Mouse (Mus musculus): ENCODE measurements around the gene Rassf10. TPM values are rescaled to one million over a fixed set of nuclear protein-coding genes. Genes with fewer than 3 reads are reported as not detected.
"Not testable (repeated sequence)": the region's sequence is repeated elsewhere in the genome, so short reads cannot be mapped to it uniquely, and the experiment has no call there.

Gene Rassf10
- total RNA-seq (2022), result 10 to 100 TPM in 1 of 4 experiments, 1 to 10 TPM in 3; 1.8 to 14.3 (median 4.2) TPM

DNA sequence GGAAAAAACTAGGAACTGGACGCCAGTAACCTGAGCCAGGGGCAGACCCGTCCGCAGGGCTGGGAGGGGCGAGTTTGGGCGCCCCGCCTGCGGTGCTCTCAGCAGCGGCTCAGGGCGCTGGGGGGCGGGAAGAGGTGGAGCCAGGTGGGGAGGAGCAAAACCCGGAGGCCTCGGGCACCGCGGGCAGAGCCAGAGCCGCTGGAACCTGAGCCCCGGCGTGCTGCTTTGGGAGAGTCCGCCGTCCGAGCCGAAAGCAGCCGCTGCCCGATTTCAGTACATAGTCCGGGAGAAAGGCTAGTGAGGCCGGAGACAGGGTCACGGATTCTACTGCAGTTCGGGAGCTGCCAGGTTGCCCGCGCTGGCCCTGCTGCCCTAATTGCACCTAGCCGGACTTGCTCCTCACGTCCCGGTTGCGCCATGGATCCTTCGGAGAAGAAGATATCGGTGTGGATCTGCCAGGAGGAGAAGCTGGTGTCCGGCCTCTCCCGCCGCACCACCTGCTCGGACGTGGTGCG is at the start of gene Rassf10:
Rassf10 (plus strand) TSS at position 186 of the 515 bp plus-strand sequence.
- DNase-seq, result peak; percentile 91

DNA sequence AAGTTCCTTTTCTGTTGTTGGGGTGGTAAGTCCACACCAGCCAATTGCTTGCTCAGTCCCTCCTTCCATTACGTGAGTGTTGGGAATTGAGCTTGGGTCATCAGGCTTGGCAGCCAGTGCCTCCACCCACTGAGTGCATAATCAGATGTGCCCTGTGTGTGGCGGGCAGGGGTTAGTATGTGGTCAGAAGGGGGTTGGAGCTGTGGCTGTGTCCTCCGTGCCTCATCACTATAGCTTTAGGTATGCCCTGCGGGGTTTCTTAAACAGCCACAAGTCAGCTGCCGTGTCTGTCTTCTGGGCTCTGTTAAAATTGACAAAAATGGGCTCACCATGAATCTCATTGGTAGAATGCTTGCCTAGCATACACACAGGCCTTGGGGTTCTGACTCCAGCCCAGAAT is 46.9 kb upstream of the Rassf10 start:
- DNase-seq, result no peak

DNA sequence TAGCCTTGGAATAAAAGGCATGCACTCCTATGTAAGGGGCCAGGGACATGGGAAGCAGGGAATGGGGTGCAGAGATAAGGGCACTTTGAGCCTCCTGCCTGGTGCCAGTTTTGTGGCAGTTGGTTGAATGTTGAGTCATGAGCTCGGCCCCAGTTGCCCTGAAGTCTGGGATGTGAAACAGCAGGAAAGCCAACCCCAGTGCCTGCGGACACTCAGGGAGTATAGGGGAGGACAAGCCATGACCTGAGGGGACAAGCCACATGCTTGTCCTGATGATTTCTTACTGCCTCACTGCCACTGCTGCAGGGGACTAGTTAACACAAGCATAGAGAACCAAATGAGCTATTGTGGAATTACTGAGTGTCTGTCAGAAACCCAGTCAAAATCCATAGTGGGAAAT is 46.3 kb upstream of the Rassf10 start:
- DNase-seq, result no peak

GRCm38 (mm10) chr7:112909164-112909563 is 44.6 kb upstream of the Rassf10 start:
- no peak for DNase-seq

GRCm38 (mm10) chr7:112912969-112913368 is 40.8 kb upstream of the Rassf10 start:
- DNase-seq, result no peak

DNA sequence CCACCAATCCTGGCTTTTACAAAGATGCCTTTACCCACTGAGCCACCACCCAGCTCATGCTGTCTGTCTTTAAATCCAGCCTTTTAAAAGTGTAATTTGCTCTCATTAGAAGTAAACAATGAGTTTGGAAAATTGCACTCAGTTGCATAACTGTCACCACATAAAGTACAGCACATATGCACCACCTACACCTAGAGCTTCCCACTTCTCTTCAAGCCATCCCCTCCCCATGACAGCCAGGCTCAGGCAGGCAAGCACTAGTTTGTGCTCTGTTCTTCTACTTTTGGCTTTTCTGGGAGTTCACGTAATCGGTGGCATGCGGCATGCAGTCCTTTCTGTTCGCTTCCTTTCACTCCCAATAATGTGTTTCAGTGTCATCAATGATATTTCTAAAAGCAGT is 38.2 kb upstream of the Rassf10 start:
- DNase-seq, result no peak

GRCm38 (mm10) chr7:112917613-112918278 is 36.0 kb upstream of the Rassf10 start:
- DNase-seq, result no peak

- DNase-seq, result peak; percentile 41
Observed at GRCm38 (mm10) chr7:112918279-112918991, 35.3 kb upstream of the Rassf10 start.

GRCm38 (mm10) chr7:112919845-112920244 is 33.9 kb upstream of the Rassf10 start:
- peak; percentile 33 for DNase-seq

GRCm38 (mm10) chr7:112922801-112923200 is 31.0 kb upstream of the Rassf10 start:
- DNase-seq, result no peak

DNA sequence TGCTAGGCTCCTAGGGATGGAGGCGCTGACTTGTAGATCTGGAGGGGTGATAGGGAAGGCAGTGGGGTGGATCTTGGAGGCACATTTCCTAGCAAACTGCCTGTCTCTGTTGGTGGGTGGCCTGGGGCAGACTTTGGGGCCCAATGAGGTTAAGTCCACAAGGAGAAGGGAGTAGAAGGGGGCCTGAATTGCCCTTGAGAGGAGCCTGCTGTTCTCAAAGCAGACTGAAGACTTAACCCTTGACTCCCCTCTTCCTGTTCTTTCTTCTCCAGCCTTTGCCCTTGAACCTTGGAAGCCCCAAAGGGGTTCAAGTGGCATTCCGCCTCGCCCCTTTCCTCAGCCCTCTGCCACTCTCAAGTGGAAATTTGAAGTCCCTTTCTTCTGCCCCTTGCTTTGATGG is 30.1 kb upstream of the Rassf10 start:
- DNase-seq, result no peak

DNA sequence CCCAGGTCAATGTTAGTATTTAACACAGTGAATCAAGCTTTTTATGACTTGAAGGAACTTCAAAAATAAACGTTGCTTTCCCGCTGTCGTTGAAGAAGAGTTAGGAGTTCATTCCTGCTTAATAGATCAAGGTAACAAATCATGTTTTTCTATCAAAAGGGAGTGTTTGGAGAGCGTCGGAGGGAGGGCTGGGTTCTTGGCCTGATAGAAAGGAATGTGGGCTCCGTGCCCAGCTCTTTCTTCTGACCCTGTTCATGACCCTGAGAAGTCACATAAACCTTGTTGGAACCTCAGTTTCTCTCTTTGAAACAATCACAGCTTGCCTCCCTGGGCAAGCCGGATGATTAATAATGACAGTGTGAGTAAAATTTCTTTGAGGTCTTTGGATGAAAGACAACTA is 23.1 kb upstream of the Rassf10 start:
- DNase-seq, result peak; percentile 68

GRCm38 (mm10) chr7:112935876-112936275 is 17.9 kb upstream of the Rassf10 start:
- DNase-seq, result not testable (repeated sequence)

DNA sequence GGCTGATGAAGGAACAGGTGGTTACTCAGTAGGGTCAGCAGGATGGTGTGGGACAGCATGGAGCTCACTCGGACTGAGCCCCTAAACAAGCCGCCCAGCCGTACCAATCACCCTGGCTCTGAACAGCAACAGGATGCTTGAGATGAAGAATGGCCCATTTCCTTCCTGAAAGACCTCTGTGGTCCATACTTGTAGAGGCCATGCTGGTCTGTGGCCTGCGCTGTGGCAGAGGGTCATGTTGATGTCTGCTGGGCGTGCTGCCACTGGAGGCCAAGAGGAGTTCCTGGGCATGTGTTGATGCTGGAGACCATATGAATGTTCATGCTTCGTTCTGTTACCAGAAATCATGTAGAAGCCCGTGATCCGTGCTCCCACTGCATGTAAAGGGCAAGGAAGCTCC is 16.7 kb upstream of the Rassf10 start:
- DNase-seq, result no peak

GRCm38 (mm10) chr7:112938959-112939358 is 14.8 kb upstream of the Rassf10 start:
- DNase-seq, result no peak

DNA sequence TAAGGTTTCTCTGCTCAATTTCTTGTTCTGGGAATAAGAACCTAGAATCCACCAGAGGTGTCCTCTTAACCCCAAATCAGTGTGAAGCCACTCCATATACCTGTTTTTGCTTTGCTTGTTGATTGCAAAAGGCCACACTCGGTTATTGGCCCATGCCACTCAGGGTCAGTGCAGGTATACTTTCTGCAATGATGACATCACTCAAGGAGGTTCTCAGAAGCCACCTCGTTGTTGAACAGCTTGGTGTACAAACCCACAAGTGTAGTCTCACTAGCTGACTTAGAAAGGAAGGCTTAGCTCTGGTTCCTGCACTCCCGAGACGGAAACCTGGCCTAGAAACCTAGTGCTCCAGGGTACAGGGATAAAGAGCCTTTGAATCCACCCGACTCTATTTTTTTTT is 11.2 kb upstream of the Rassf10 start:
- DNase-seq, result no peak

GRCm38 (mm10) chr7:112943056-112943455 is 10.7 kb upstream of the Rassf10 start:
- DNase-seq, result no peak

GRCm38 (mm10) chr7:112946706-112947105 is 7.1 kb upstream of the Rassf10 start:
- DNase-seq, result no peak

DNA sequence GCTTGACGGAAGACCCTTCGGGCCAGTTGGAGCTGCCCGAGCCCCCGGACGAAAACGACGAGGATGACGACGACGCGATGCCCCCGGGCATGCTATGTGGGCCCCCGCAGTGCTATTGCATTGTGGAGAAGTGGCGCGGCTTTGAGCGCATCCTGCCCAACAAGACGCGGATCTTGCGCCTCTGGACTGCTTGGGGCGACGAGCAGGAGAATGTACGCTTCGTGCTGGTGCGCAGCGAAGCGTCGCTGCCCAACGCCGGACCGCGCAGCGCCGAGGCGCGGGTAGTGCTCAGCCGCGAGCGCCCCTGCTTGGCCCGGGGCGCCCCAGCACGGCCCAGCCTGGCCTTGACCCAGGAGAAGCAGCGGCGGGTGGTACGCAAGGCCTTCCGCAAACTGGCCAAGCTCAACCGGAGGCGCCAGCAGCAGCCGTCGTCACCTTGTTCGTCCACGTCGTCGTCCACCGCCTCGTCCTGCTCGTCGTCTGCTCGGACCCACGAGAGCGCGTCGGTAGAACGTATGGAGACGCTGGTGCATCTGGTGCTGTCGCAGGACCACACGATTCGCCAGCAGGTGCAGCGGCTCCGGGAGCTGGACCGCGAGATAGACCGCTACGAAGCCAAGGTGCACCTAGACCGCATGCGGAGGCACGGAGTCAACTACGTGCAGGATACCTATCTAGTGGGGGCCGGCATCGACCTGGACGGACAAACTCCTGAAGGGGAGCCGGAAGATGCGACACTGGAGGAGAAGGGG is 765 bp downstream of the Rassf10 start:
- peak; percentile 17 for DNase-seq

DNA sequence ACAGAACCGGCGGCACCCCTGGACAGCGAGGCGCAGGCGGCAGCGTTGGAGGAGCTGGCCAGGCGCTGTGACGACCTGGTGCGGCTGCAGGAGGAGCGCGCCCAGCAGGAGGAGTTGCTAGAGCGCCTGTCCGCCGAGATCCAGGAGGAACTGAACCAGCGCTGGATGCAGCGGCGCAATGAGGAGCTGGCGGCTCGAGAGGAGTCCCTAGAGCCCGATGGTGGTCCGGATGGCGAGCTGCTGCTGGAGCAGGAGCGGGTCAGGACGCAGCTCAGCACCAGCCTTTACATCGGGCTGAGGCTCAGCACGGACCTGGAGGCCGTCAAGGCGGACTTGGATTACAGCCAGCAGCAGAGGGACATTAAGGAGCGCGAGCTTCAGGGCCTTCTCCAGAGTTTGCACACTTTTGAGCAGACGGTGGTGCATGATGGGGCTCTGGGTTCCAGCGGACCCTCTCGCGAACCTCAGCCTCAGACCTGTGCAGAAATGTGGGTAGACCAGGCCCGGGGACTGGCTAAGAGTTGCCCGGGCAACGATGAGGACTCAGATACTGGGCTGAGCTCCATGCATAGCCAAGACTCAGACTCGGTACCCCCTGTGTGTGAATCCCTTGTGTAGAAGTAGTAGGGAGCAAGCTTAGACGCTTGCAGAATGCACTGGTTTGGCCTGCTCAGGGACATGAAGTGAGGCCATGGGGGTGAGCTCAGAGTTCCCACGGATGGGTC is 1.5 kb downstream of the Rassf10 start:
- peak; percentile 41 for DNase-seq

DNA sequence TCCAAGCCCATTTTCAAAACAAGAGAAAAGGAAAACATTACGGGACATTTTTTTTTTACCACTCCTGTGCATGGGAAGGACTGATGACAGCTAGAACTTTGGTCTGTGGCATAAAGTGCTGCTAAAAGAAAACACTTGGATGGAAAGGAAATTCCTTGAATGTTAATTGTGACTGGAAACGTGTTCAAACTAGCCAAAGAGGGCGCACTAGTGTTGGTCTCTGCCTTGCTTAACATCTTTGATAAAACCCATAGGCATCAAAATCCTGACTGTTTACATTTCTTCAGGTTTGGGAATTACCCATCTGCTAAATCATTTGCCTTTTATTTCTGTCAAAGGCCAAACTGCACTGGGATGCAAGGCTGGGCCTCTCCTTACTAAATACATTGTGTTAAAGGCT is 2.2 kb downstream of the Rassf10 start:
- DNase-seq, result no peak

DNA sequence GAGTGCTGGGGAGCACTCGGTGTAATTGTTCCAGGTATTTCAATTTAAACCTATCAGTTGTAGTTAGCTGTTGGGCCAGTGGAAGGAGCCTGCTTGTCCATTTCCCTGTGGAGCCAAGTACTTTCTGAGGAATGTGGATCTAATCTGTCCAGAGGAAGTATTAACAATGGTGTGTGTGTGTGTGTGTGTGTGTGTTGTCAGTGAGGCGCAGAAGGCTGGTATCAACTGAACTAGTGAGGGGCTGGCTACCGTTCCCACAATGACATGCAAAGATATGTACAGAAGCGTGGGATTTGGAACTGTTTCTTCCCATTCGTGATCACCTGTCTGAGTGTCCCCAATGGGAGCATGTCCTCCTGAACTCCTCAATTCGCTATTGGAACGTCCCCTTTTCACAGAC is 3.2 kb downstream of the Rassf10 start:
- no peak for DNase-seq

- DNase-seq, result no peak
Observed at GRCm38 (mm10) chr7:112957630-112958029, 3.9 kb downstream of the Rassf10 start.
